11 mouse cellular contexts compared by ENCODE assay signal in genomic region chr4:29525769-29526658, GRCm38 (mm10).
DNase-seq lines count a peak whose midpoint lies in the region; ATAC-seq and TF ChIP-seq lines count a peak whose summit lies in the region.
"Had no signal": no experiment of that assay in that cellular context is flagged by ENCODE, and none has a peak within 500 bp of the region (broad histone marks: within the 10 kb centered on the region; RNA-seq: fewer than 3 reads in every experiment).

No protein-coding gene starts in this region.

- H3K27me3 ChIP-seq in kidney, postnatal 0 days (ENCODE audit: insufficient read depth, low read length): no peaks in the 10 kb centered on the region
- H3K27me3 ChIP-seq in kidney, adult 2 months (replicated peaks; ENCODE audit: control insufficient read depth, insufficient read depth, low read length): no peaks in the 10 kb centered on the region
- H3K27me3 ChIP-seq: limb, embryonic 13.5 days; Patski had no signal

- no peak for TF ChIP-seq CTCF in kidney, postnatal 0 days (IDR thresholded peaks at IDR 0.05; ENCODE audit: low read depth)
- no peak for TF ChIP-seq CTCF in kidney, adult 2 months (conservative IDR thresholded peaks at IDR 0.05; ENCODE audit: insufficient read depth, insufficient read length, low read depth, low read length)
- TF ChIP-seq CTCF in brain, embryonic 14.5 days (IDR thresholded peaks at IDR 0.05; ENCODE audit: borderline replicate concordance, extremely low read depth, insufficient read depth, insufficient read length): no peak

- H3K9me3 ChIP-seq in kidney, postnatal 0 days (replicated peaks; ENCODE audit: low read length): no peaks in the 10 kb centered on the region
- H3K9me3 ChIP-seq: limb, embryonic 13.5 days had no signal

- ATAC-seq in kidney, postnatal 0 days (replicated peaks; ENCODE audit: low FRiP score, low read depth): no peak
- ATAC-seq: Patski had no signal

- intact Hi-C loops in left cerebral cortex, postnatal 36 days (cut with DNase I): no loop called here
- intact Hi-C loops in gastrocnemius, postnatal 36 days (cut with DNase I): no loop called here

- no peak overlapping the region for H3K9ac ChIP-seq in kidney, postnatal 0 days (ENCODE audit: low read depth, low read length)
- H3K9ac ChIP-seq: limb, embryonic 13.5 days had no signal

- no peak overlapping the region for H3K4me3 ChIP-seq in kidney, postnatal 0 days (replicated peaks; ENCODE audit: low read depth, low read length)
- no peak overlapping the region for H3K4me3 ChIP-seq in kidney, adult 2 months (ENCODE audit: insufficient read depth, low read depth, low read length)
- H3K4me3 ChIP-seq: limb, embryonic 13.5 days had no signal

- H3K4me2 ChIP-seq in kidney, postnatal 0 days (ENCODE audit: low read length): no peak overlapping the region
- H3K4me2 ChIP-seq: limb, embryonic 13.5 days had no signal

- no peak overlapping the region for H3K27ac ChIP-seq in kidney, postnatal 0 days
- H3K27ac ChIP-seq in kidney, adult 2 months (ENCODE audit: insufficient read depth, low read depth, low read length): no peak overlapping the region
- H3K27ac ChIP-seq: limb, embryonic 13.5 days had no signal

- no peak for TF ChIP-seq POLR2A in kidney, adult 2 months (IDR thresholded peaks at IDR 0.05; ENCODE audit: low read depth, low read length)
- TF ChIP-seq POLR2A in brain, embryonic 14.5 days (IDR thresholded peaks at IDR 0.05; ENCODE audit: borderline replicate concordance, extremely low read depth, insufficient read depth, insufficient read length, poor library complexity, severe bottlenecking): no peak

- WGBS in kidney, postnatal 0 days: 87% methylated on average over 5 of the region's 5 CpGs
- 78% methylated on average over 5 of the region's 5 CpGs for WGBS in kidney, adult 2 months

- no peaks in the 10 kb centered on the region for H3K36me3 ChIP-seq in kidney, postnatal 0 days (ENCODE audit: insufficient read depth, low read length)
- no peaks in the 10 kb centered on the region for H3K36me3 ChIP-seq in kidney, adult 2 months (ENCODE audit: control insufficient read depth, insufficient read depth, low read length)
- H3K36me3 ChIP-seq: limb, embryonic 13.5 days had no signal

- DNase-seq in kidney, postnatal 0 days (ENCODE audit: low spot score): peak; percentile 21
- no peak for DNase-seq in kidney, adult 2 months
- peak; percentile 60 for DNase-seq in brain, embryonic 14.5 days (ENCODE audit: low read depth)
- peak; percentile 29 to 33 for DNase-seq in frontal cortex, postnatal 10 days (ENCODE audit: low spot score in 2 of 2)
- peak; percentile 37 to 72 for DNase-seq in left cerebral cortex, postnatal 36 days (ENCODE audit: low spot score in 2 of 2)
- DNase-seq in adrenal gland, postnatal 14 days: no peak
- no peak for DNase-seq in liver
- DNase-seq in gastrocnemius, postnatal 36 days: no peak
- DNase-seq: heart, postnatal 36 days had no signal

- no peaks in the 10 kb centered on the region for H3K4me1 ChIP-seq in kidney, postnatal 0 days (replicated peaks; ENCODE audit: insufficient read depth, low read length)
- H3K4me1 ChIP-seq in kidney, adult 2 months (ENCODE audit: control insufficient read depth, insufficient read depth, low read length): no peaks in the 10 kb centered on the region
- H3K4me1 ChIP-seq: limb, embryonic 13.5 days had no signal

Comparison
In these comparisons a context has a peak if more than half of its experiments do, and no peak if none do; other contexts are left out.
1. DNase-seq: peak in kidney, postnatal 0 days (single experiment), brain, embryonic 14.5 days (single experiment), frontal cortex, postnatal 10 days (2 of 2) and left cerebral cortex, postnatal 36 days (2 of 2); none in kidney, adult 2 months (single experiment), adrenal gland, postnatal 14 days (single experiment), liver (single experiment) and gastrocnemius, postnatal 36 days (0 of 2).